Mouse (Mus musculus) T-cell, adult 2 months (primary cell): ENCODE data around the gene Tubgcp2.

Source experiments
- DNase-seq: peaks from one replicate; pipeline ENCODE4 v3.0.0; 2022; ENCODE audit warnings: low spot score

The Tubgcp2 gene

DNA sequence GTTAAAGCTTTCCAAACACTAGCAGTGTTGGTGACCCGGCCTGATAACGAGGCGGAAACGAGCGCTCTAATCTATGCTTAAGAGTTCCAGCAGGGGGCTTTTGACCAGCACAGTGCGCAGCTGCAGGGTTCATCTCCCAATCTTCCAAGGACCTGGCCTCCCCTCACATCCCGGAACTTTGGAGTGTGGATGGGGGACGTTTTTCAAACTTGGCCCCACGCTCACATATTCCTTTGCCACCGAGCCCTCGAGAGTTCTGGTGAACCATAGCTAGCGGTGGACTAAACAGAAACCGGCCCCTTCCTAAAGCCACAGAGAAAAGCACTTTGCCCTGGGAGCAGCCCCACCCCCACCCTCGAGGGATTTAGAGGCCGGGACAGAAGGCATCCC, 86.6 kb downstream of the Tubgcp2 start:
- DNase-seq = peak; percentile 34

DNA sequence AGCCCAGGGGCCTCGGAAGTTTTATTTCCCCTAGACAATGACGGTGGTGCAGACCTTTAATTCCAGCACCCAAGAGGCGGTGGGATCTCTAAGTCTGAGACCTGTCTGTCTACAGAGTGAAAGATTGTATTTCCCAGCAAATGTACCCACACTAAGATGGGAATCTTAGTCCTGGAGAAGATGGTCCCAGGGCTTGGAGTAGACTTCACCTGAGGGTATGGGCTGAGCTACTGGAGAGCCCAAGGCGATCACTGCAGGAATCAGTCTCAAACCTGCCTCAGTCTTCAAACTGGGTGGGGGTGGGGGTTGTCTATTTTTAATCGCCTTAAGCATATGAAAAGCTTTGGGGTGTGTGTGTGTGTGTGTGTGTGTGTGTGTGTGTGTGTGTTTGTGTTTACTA, 90.4 kb downstream of the Tubgcp2 start:
- no peak for DNase-seq
